Mouse (Mus musculus): ENCODE results near the gene Obp2a. TPM values are rescaled to one million over a fixed set of nuclear protein-coding genes. Genes with fewer than 3 reads are reported as not detected.
"Not testable (repeated sequence)": the region's sequence is repeated elsewhere in the genome, so short reads cannot be mapped to it uniquely, and the experiment has no call there.

Obp2a gene
- total RNA-seq, 2 experiments from 2014 or later, result not detected

- intact Hi-C loops (cut with DNase I), result no loop called here
- DNase-seq (ENCODE audit: extremely low spot score in 1 of 2, low spot score in 2 of 2), result peak; percentile 87 to 90
Measured at GRCm38 (mm10) chr2:25706643-25707481, 7.0 kb downstream of the Obp2a start, which contains the start of gene Bmyc. Bmyc (plus strand) TSS chr2:25706739.

DNA sequence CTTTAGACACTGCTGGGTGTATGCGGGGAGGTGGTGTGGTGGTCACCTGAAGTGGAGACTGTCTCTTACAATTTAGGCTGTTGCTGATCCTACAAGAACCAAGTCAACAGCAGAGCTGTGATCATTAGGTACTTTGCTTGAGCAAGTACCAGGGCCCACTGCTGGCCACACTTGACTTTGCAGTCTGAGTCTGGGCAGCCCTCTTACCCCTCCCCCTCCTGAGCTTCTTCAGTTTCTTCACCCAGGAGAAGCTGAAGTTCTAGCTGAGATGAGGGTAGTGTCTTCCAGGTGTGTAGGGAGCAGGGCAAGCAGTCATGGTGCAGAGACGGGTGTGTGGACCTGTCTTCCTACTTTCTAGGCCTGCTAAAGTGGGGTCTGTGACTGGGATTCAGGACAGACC, 8.3 kb downstream of the Obp2a start:
- intact Hi-C loops (cut with DNase I), result no loop called here

DNA sequence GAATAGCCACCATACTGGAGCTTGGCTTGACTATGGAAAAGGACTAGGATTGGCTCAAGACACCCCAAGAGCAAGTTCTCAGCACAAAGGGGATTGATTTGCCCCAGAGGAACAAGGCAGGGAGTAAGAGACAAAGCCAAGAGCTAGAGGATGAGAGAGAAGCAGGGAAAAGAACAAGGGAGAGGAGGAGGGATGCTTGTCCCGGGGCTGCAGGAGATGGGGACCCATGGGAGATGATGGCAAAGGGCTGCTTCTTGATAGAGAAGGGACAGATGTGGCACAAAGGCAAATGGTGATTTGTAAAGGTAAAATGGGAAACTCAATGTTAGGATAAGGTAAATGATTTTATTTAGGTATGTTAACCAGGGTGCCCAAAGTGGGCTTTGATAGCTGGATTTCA, 9.2 kb downstream of the Obp2a start:
- DNase-seq (ENCODE audit: extremely low spot score in 1 of 2, low spot score in 2 of 2); intact Hi-C loops (cut with DNase I): not testable (repeated sequence)

More for the DNA sequence above, 8.3 kb downstream of the Obp2a start:
- peak; percentile 36 to 71 for DNase-seq (ENCODE audit: extremely low spot score in 1 of 2, low spot score in 2 of 2)

DNA sequence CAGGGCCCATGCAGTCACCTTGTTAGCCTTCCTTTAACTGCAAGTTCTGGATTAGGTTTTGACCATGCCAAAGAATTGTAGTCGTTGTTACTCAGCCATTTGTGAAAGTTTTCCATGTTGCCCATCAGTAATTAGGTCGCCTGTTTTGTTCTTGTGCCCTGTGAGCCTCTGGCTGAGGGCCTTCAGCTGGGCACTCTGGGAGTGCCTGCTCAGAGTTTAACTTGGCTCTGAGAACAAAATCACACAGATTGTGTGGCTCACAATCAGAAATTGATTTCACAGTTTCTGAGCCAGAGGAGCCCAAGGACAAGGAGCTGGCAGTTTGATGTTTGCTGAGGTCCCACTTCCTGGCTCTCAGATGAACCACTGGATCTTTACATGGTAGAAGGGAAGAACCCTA, 9.9 kb downstream of the Obp2a start:
- DNase-seq (ENCODE audit: extremely low spot score in 1 of 2, low spot score in 2 of 2); intact Hi-C loops (cut with DNase I): not testable (repeated sequence)

DNA sequence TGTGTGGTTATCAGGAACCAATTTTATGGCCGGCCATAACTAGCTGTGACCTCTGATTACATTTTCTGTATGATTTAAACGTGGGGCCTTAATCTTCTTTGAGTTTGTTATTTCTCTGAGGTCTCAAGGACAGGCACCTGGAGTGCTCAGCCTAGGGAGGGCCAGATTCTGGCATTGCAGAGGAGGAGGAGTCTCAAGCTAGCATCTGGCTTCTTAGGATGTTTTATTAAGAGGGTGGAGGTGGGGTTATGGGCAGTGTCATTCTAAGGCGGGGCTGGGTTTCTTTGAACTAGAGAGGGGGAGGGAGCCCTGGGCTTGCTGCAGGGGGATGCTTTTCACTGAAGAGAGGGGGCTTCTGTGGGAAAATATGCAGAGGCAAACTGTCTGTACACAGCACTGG, 11.8 kb downstream of the Obp2a start:
- intact Hi-C loops (cut with DNase I); DNase-seq (ENCODE audit: extremely low spot score in 1 of 2, low spot score in 2 of 2): not testable (repeated sequence)

GRCm38 (mm10) chr2:25717222-25717621, 17.4 kb downstream of the Obp2a start:
- intact Hi-C loops (cut with DNase I), result no loop called here

DNA sequence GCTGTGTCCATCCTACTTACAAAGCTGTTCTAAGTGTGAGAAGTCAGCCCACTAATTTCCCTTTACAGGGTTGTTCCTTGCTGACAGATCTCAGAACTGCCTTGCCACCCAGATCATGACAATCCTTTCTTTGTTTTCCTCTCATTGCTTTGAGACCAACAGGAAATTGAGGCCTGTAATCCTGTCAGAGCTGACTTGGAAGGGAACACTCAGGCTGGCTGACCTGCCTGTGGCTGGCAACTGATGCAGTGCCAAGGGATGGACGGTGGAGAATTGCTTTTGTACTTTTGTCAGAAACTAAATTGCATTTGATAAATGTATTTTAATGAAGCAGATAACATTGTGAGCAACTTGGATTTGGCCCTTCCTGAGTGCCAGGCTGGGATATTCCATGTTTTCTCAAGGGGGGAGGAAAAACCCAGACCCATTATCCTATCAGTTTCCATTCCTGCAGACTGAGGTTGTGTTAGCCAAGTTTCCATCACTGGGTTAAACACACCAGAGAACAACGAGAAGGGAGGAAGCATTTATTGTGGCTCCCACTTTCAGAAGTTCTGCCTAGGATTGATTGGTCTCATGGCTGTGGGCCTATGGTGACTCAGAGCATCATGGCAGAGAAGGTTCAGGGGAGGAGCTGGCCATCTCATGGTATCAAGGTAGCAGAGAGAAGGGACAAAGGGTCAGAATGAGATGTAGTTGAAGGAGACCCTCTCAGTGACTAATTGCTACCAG, 33.5 kb downstream of the Obp2a start:
- DNase-seq (ENCODE audit: extremely low spot score in 1 of 2, low spot score in 2 of 2), result no peak
- intact Hi-C loops (cut with DNase I), result no loop called here

More at GRCm38 (mm10) chr2:25717222-25717621, 17.4 kb downstream of the Obp2a start:
- DNase-seq (ENCODE audit: extremely low spot score in 1 of 2, low spot score in 2 of 2), result no peak

- intact Hi-C loops (cut with DNase I); DNase-seq (ENCODE audit: extremely low spot score in 1 of 2, low spot score in 2 of 2): not testable (repeated sequence)
Measured at GRCm38 (mm10) chr2:25736709-25737108, 36.9 kb downstream of the Obp2a start, which contains the start of gene Obp2b. Obp2b (plus strand) TSS chr2:25737009.

- DNase-seq (ENCODE audit: extremely low spot score in 1 of 2, low spot score in 2 of 2), result no peak
- intact Hi-C loops (cut with DNase I), result no loop called here
Measured at GRCm38 (mm10) chr2:25741671-25742070, 41.8 kb downstream of the Obp2a start.

Other genes with a start within 250 kb of the Obp2a start
- gene Clic3, start 243.2 kb upstream of the Obp2a start, total RNA-seq (2021), result under 1 TPM in 1 of 2 experiments, not detected in 1; 0.87 TPM
- 10 to 100 TPM; 72.0 to 79.5 TPM for gene Paxx, start 238.9 kb upstream of the Obp2a start, total RNA-seq (2021)
- 1,000 to 10,000 TPM; 1,004 to 1,053 TPM for gene Ptgds, start 230.0 kb upstream of the Obp2a start, total RNA-seq (2021)
- not detected for gene Lcn12, start 206.1 kb upstream of the Obp2a start, total RNA-seq (2021)
- gene Fbxw5, start 199.3 kb upstream of the Obp2a start, total RNA-seq (2021), result 100 to 1,000 TPM; 127 TPM
- 1 to 10 TPM; 1.2 to 2.3 TPM for gene C8g, start 198.3 kb upstream of the Obp2a start, total RNA-seq (2021)
- gene Traf2, start 153.1 kb upstream of the Obp2a start, total RNA-seq (2021), result 1 to 10 TPM; 7.8 to 8.6 TPM
- 100 to 1,000 TPM; 181 to 191 TPM for gene Edf1, start 142.2 kb upstream of the Obp2a start, total RNA-seq (2021)
- 1 to 10 TPM; 1.7 to 2.2 TPM for gene Mamdc4, start 125.2 kb upstream of the Obp2a start, total RNA-seq (2021)
- gene Phpt1, start 124.8 kb upstream of the Obp2a start, total RNA-seq (2021), result 100 to 1,000 TPM; 103 to 105 TPM
- gene Ajm1, start 118.3 kb upstream of the Obp2a start, total RNA-seq (2021), result 100 to 1,000 TPM; 104 to 108 TPM
- gene Rabl6, start 91.5 kb upstream of the Obp2a start, total RNA-seq (2021), result 10 to 100 TPM; 81.8 to 96.7 TPM
- gene Ccdc183, start 82.4 kb upstream of the Obp2a start, total RNA-seq (2021), result not detected
- 10 to 100 TPM; 20.5 to 24.5 TPM for gene Tmem141, start 78.0 kb upstream of the Obp2a start, total RNA-seq (2021)
- under 1 TPM; 0.69 to 0.99 TPM for gene Fcna, start 72.0 kb upstream of the Obp2a start, total RNA-seq (2021)
- not detected for gene Lcn8, start 46.9 kb upstream of the Obp2a start, total RNA-seq (2021)
- not detected for gene Lcn5, start 42.1 kb upstream of the Obp2a start, total RNA-seq (2021)
- gene Lcn6, start 23.3 kb upstream of the Obp2a start, total RNA-seq (2021), result not detected
- gene Lcn10, start 17.3 kb upstream of the Obp2a start, total RNA-seq (2021), result not detected
- gene Bmyc, start 6.7 kb downstream of the Obp2a start, total RNA-seq (2021), result 10 to 100 TPM; 80.8 to 95.4 TPM
- not detected for gene Obp2b, start 37.0 kb downstream of the Obp2a start, total RNA-seq (2021)
- gene Lcn3, start 65.5 kb downstream of the Obp2a start, total RNA-seq (2021), result not detected
- gene Lcn11, start 77.0 kb downstream of the Obp2a start, total RNA-seq (2021), result not detected
- gene Gm13539, start 82.2 kb downstream of the Obp2a start, total RNA-seq (2021), result not detected
- gene Glt6d1, start 115.8 kb downstream of the Obp2a start, total RNA-seq (2021), result not detected
- gene Lcn9, start 123.1 kb downstream of the Obp2a start, total RNA-seq (2021), result not detected
- gene Sohlh1, start 147.2 kb downstream of the Obp2a start, total RNA-seq (2021), result not detected
- gene Kcnt1, start 163.7 kb downstream of the Obp2a start, total RNA-seq (2021), result 100 to 1,000 TPM in 1 of 2 experiments, 10 to 100 TPM in 1; 94.7 to 126 TPM

Measured in left cerebral cortex, postnatal 10 days (tissue).